Mouse (Mus musculus): Measurements from ENCODE around the gene Rnf8.

GRCm38 (mm10) chr17:29615024-29615551 is 498 bp downstream of the Rnf8 start:
- TF ChIP-seq POLR2A (IDR thresholded peaks at IDR 0.05; ENCODE audit: borderline replicate concordance, insufficient read depth, low read length): no peak
- no peak for TF ChIP-seq CTCF (IDR thresholded peaks at IDR 0.05; ENCODE audit: borderline replicate concordance, insufficient read depth, low read depth, low read length)

Measured in cerebellum, adult 2 months (tissue).